Mouse (Mus musculus) heart, postnatal 0 days (tissue): Measurements from ENCODE around the gene Atp13a3.

ENCODE experiments used
- CTCF ChIP-seq: IDR thresholded peaks from 2 replicates; pipeline ENCODE4 v1.5.1; 2016; ENCODE audit warnings: antibody characterized with exemption, control low read depth, low read depth
- EP300 ChIP-seq: IDR thresholded peaks from 2 replicates; pipeline ENCODE4 v1.6.1; 2016; ENCODE audit warnings: antibody characterized with exemption, low read depth

- TF ChIP-seq EP300 (no peak), CTCF (no peak)
Measured at GRCm38 (mm10) chr16:30307306-30307705, 98.5 kb downstream of the Atp13a3 start.
